Mouse (Mus musculus) liver, embryonic 13.5 days (tissue): ENCODE measurements around the gene Gm266. TPM values are rescaled to one million over a fixed set of nuclear protein-coding genes. Genes with fewer than 3 reads are reported as not detected.

Experiments
- ATAC-seq: fragments of 200-750 bp; cut with Nextera tagmentation; 2 replicates; pipeline ENCODE4 v1.8.0; 2017; ENCODE audit warnings: low read depth, mild to moderate bottlenecking, moderate number of reproducible peaks, moderate library complexity
- DNase-seq: peaks from one replicate; pipeline ENCODE4 v3.0.0; 2022
- H3K27ac ChIP-seq: fragments of 300-500 bp; sonication (generic); 2 replicates; pipeline ENCODE4 v1.5.1; 2015; ENCODE audit warnings: moderate library complexity, mild to moderate bottlenecking, inconsistent platforms
- H3K27me3 ChIP-seq: fragments of 300-500 bp; sonication (generic); 2 replicates; pipeline ENCODE4 v1.6.1; 2015; ENCODE audit warnings: mild to moderate bottlenecking, inconsistent platforms
- H3K36me3 ChIP-seq: fragments of 300-500 bp; sonication (generic); 2 replicates; pipeline ENCODE4 v1.6.1; 2015; ENCODE audit warnings: mild to moderate bottlenecking, inconsistent platforms
- H3K4me1 ChIP-seq: fragments of 300-500 bp; sonication (generic); replicated peaks from 2 replicates; pipeline ENCODE4 v1.6.1; 2015; ENCODE audit warnings: inconsistent platforms
- H3K4me2 ChIP-seq: fragments of 300-500 bp; sonication (generic); 2 replicates; pipeline ENCODE4 v1.6.1; 2015; ENCODE audit warnings: inconsistent platforms, mild to moderate bottlenecking, moderate library complexity
- H3K4me3 ChIP-seq: fragments of 300-500 bp; sonication (generic); replicated peaks from 2 replicates; pipeline ENCODE4 v1.5.1; 2015; ENCODE audit warnings: mild to moderate bottlenecking, inconsistent platforms
- H3K9ac ChIP-seq: fragments of 300-500 bp; sonication (generic); 2 replicates; pipeline ENCODE4 v1.6.1; 2015; ENCODE audit warnings: mild to moderate bottlenecking, inconsistent platforms
- H3K9me3 ChIP-seq: fragments of 300-500 bp; sonication (generic); replicated peaks from 2 replicates; pipeline ENCODE4 v1.6.1; 2016; ENCODE audit warnings: inconsistent platforms
- WGBS: fragments of 180-500 bp; shearing (Covaris S2); methylation state at CpG from one replicate; pipeline ENCODE4 v1.1.7; 2015; ENCODE audit not compliant: insufficient replicate concordance; 5-methylcytosine and 5-hydroxymethylcytosine counted together
- polyA plus RNA-seq: library from polyadenylated mRNA; unstranded; fragments of >200 nt; fragmentation: Nextera tagmentation; extraction: Ambion mirVana; gene quantifications from 2 replicates; pipeline ENCODE4 v1.2.1, GENCODE M21; 2015

Gene Gm266
- polyA plus RNA-seq, 1 experiment from 2014 or later = 1.0 TPM

DNA sequence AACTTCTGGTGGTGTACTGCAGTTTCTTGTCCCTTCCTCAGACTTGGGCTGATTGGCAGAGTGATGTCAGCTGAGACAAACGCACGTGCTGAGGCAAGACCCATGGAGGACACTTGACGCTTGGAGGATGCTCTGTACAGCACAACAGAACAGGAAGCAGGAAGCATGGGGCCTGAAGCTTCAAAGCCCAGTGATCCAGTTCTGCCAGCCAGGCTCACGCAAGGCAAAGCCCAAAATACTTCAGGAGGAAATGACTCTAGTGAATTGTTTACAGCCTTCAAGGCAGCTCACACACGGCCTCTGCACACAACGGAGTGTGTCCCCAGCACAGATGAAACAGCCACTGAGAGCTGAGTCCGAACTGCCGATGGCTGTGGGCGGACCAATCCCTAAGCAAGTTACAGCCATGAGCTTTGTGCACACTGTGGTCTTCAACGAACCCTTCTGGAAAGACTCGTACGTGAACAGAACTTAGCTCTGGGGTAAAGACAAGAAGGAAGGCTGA lies 17.5 kb upstream of the Gm266 start:
- peaks cover 62% of the 10 kb centered on the region for H3K27me3 ChIP-seq
- H3K9me3 ChIP-seq = no peaks in the 10 kb centered on the region

DNA sequence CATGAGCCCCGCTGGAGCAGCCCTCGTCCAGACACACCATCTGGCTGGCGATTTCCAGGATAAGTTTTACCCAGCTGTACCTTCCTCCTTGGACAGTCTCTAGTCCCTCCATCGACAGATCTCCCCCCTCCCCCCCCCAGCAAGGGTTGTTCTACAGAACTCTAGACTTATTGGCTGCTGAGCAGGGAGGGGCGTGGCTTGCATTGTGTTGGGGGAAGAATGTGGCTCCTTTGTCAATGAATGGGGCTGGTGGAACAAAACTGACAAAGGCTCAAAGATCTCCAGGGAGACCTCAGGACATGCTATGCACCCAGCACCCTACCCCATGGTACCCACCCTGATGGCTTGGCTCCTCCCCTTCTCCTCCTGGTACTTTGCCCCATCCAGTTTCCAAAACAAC lies 15.1 kb upstream of the Gm266 start:
- no peak overlapping the region for H3K27ac ChIP-seq
- no peaks in the 10 kb centered on the region for H3K9me3 ChIP-seq
- no peak overlapping the region for H3K4me3 ChIP-seq
- no peak for ATAC-seq
- H3K4me2 ChIP-seq = no peak overlapping the region
- peaks cover 8% of the 10 kb centered on the region for H3K4me1 ChIP-seq
- WGBS = 40% methylated on average over 5 of the region's 5 CpGs
- H3K36me3 ChIP-seq = no peaks in the 10 kb centered on the region
- DNase-seq = no peak
- no peak overlapping the region for H3K9ac ChIP-seq
- H3K27me3 ChIP-seq = peaks cover 58% of the 10 kb centered on the region

More for the DNA sequence above, 17.5 kb upstream of the Gm266 start:
- H3K9ac ChIP-seq = no peak overlapping the region
- H3K36me3 ChIP-seq = no peaks in the 10 kb centered on the region
- DNase-seq = no peak
- H3K4me1 ChIP-seq = peaks cover 21% of the 10 kb centered on the region
- no peak overlapping the region for H3K4me3 ChIP-seq
- no peak overlapping the region for H3K4me2 ChIP-seq
- 47% methylated on average over 12 of the region's 12 CpGs for WGBS
- no peak overlapping the region for H3K27ac ChIP-seq
- no peak for ATAC-seq

GRCm38 (mm10) chr12:111499617-111500016 lies 14.0 kb upstream of the Gm266 start:
- ATAC-seq (no peak), DNase-seq (no peak)
- Histone ChIP-seq H3K4me3 (no peak overlapping the region), H3K27ac (no peak overlapping the region), H3K4me1 (peaks cover 3% of the 10 kb centered on the region; the same call in 1 of the 2 replicates), H3K9ac (no peak overlapping the region), H3K27me3 (peaks cover 62% of the 10 kb centered on the region), H3K4me2 (no peak overlapping the region), H3K36me3 (no peaks in the 10 kb centered on the region), H3K9me3 (no peaks in the 10 kb centered on the region)
- WGBS = 54% methylated on average over 5 of the region's 5 CpGs

- ATAC-seq = no peak
- Histone ChIP-seq H3K9ac (no peak overlapping the region), H3K27ac (no peak overlapping the region), H3K9me3 (no peaks in the 10 kb centered on the region), H3K4me2 (no peak overlapping the region), H3K4me3 (no peak overlapping the region), H3K27me3 (peaks cover 42% of the 10 kb centered on the region), H3K36me3 (no peaks in the 10 kb centered on the region), H3K4me1 (no peaks in the 10 kb centered on the region)
- WGBS = 38% methylated on average over 2 of the region's 2 CpGs
- DNase-seq = no peak
Measured at GRCm38 (mm10) chr12:111497076-111497475, 11.5 kb upstream of the Gm266 start.

GRCm38 (mm10) chr12:111494931-111495330 lies 9.3 kb upstream of the Gm266 start:
- DNase-seq (no peak), ATAC-seq (no peak)
- Histone ChIP-seq H3K9ac (no peak overlapping the region), H3K27ac (no peak overlapping the region), H3K4me1 (0 out of 2 replicates have a peak, but pooled peaks cover 3% of the 10 kb centered on the region), H3K4me2 (no peak overlapping the region), H3K4me3 (no peak overlapping the region), H3K36me3 (no peaks in the 10 kb centered on the region), H3K27me3 (peaks cover 40% of the 10 kb centered on the region), H3K9me3 (no peaks in the 10 kb centered on the region)
- 60% methylated on average over 4 of the region's 4 CpGs for WGBS

DNA sequence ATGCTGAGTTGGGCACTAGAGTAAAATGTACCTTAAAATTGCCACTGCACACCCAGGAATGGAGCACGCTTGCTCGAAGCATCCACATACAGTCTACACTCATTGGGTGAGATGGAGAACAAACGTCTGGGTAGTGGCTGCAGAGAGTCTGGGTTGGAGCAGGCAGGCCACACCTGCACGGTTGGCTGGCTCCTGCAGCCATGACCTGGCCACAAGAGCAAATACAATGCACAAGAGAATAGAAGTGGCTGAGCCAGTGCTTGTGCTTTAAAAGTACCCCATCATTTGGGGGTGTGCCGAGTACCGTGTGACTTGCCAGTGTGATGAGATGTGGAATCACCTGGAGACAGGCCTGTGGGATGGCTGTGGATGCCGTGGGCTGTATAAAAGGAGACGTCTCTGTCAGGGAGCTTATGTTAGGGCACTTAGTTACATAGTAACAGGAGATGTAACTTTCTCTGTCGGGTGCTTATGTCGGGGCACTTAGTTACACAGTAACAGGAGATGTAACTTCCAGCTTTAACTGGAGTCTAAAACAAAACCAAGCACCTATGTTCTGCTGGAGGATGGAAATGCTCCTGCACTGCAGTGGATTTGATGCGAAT lies 3.7 kb upstream of the Gm266 start:
- Histone ChIP-seq H3K27ac (no peak overlapping the region), H3K36me3 (no peaks in the 10 kb centered on the region), H3K9me3 (no peaks in the 10 kb centered on the region), H3K4me2 (no peak overlapping the region), H3K4me1 (peaks cover 18% of the 10 kb centered on the region), H3K9ac (no peak overlapping the region), H3K27me3 (peaks cover 71% of the 10 kb centered on the region), H3K4me3 (no peak overlapping the region)
- DNase-seq (no peak), ATAC-seq (0 out of 2 replicates have a peak, but pooled peaks have one; percentile 44)
- WGBS = 59% methylated on average over 11 of the region's 11 CpGs

DNA sequence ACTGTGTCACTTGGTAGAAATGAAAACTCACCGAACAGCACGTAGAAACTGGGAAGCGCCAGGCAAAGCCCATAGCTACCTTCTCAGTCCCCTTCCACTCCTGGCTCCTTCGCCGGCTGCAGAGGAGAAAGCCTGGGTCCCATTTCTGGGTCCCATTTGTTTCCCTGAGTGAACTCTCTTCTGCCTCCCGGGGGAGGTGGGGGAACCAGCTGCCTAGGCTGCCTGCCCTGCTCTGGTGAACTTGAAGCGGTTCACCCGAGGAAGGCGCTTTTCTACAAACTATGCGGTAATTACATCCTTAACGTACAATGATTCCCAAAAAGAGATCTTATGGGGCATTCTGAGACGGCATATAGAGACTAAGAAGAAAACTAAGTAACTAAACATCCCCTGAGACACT lies 832 bp upstream of the Gm266 start:
- peaks cover 18% of the 10 kb centered on the region for H3K4me1 ChIP-seq
- no peaks in the 10 kb centered on the region for H3K36me3 ChIP-seq
- ATAC-seq = no peak
- DNase-seq = no peak
- 12% methylated on average over 12 of the region's 12 CpGs for WGBS
- H3K27me3 ChIP-seq = peaks cover 95% of the 10 kb centered on the region
- H3K27ac ChIP-seq = no peak overlapping the region
- H3K4me3 ChIP-seq = peak overlapping the region; percentile 50; the same call in 1 of the 2 replicates
- H3K9me3 ChIP-seq = no peaks in the 10 kb centered on the region
- H3K9ac ChIP-seq = no peak overlapping the region
- peak overlapping the region; percentile 62 for H3K4me2 ChIP-seq

GRCm38 (mm10) chr12:111485046-111485651 lies 474 bp downstream of the Gm266 start:
- Histone ChIP-seq H3K9ac (no peak overlapping the region), H3K27me3 (peaks cover 96% of the 10 kb centered on the region), H3K36me3 (no peaks in the 10 kb centered on the region), H3K4me3 (peak overlapping the region; percentile 50), H3K4me2 (peak overlapping the region; percentile 62), H3K4me1 (peaks cover 18% of the 10 kb centered on the region), H3K9me3 (no peaks in the 10 kb centered on the region), H3K27ac (no peak overlapping the region)
- ATAC-seq (no peak), DNase-seq (no peak)
- 4% methylated on average over 63 of the region's 63 CpGs for WGBS

DNA sequence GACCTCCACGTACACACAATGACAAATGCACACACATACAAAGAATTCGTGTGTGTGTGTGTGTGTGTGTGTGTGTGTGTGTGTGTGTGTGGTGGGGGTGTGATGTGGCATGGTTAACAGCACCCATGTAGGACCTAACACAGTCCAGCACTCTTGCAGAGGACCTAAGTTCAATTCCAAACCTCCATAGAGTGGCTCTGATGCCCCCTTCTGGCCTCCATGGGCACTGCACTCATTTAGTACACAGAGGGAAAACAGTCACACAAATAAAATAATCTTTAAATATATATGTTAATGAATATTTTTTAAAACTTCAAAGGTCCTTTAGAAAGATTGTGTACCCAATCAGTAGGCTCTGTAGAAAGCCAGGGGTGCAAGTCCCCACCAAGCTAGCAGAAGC lies 5.7 kb downstream of the Gm266 start:
- ATAC-seq (no peak), DNase-seq (no peak)
- Histone ChIP-seq H3K27me3 (peaks cover 66% of the 10 kb centered on the region), H3K4me2 (no peak overlapping the region), H3K36me3 (no peaks in the 10 kb centered on the region), H3K4me1 (peaks cover under 1% of the 10 kb centered on the region; the same call in 1 of the 2 replicates), H3K4me3 (no peak overlapping the region), H3K9me3 (0 out of 2 replicates have a peak, but pooled peaks cover 3% of the 10 kb centered on the region), H3K27ac (no peak overlapping the region), H3K9ac (no peak overlapping the region)
- 57% methylated on average over 2 of the region's 2 CpGs for WGBS

DNA sequence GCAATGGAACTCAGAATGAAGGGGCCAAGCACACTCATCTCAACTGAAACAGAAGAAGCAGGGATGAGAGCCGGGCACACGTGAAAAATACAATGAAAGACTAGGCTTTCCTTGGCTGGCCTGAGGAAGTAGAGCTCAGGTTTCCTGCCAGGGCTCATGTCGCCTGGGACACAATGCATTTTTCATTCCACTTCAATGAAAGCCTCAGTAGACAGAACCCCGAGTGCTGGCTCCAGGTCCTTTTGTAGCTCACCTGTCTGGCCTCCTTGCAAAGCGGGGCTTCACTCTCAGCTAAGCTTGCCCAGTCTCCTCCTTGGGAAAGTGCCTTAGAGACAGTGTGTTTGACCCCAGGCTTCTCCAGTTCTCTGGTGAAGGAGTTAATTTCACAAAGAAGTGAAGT lies 6.7 kb downstream of the Gm266 start:
- H3K9ac ChIP-seq = no peak overlapping the region
- no peak for DNase-seq
- H3K36me3 ChIP-seq = no peaks in the 10 kb centered on the region
- ATAC-seq = no peak
- H3K27ac ChIP-seq = no peak overlapping the region
- WGBS = 53% methylated on average over 5 of the region's 5 CpGs
- 0 out of 2 replicates have a peak, but pooled peaks cover 3% of the 10 kb centered on the region for H3K9me3 ChIP-seq
- H3K4me2 ChIP-seq = no peak overlapping the region
- no peak overlapping the region for H3K4me3 ChIP-seq
- peaks cover 61% of the 10 kb centered on the region for H3K27me3 ChIP-seq
- no peaks in the 10 kb centered on the region for H3K4me1 ChIP-seq

- no peak for DNase-seq
- no peak for ATAC-seq
- Histone ChIP-seq H3K4me2 (no peak overlapping the region), H3K4me3 (no peak overlapping the region), H3K9ac (no peak overlapping the region), H3K4me1 (no peaks in the 10 kb centered on the region), H3K27ac (no peak overlapping the region), H3K9me3 (0 out of 2 replicates have a peak, but pooled peaks cover 3% of the 10 kb centered on the region), H3K36me3 (no peaks in the 10 kb centered on the region), H3K27me3 (peaks cover 43% of the 10 kb centered on the region)
- WGBS = 47% methylated on average over 8 of the region's 8 CpGs
Measured at GRCm38 (mm10) chr12:111474893-111475643, 10.6 kb downstream of the Gm266 start.
